Mouse (Mus musculus) liver, postnatal 0 days (tissue): ENCODE data around the gene Lmo4.

ENCODE experiments used
- CTCF ChIP-seq: sonication (generic); IDR thresholded peaks from 2 replicates; pipeline ENCODE4 v1.5.1; 2016; ENCODE audit warnings: antibody characterized with exemption, low read depth
- EP300 ChIP-seq: IDR thresholded peaks from 2 replicates; pipeline ENCODE4 v1.6.1; 2016; ENCODE audit warnings: antibody characterized with exemption, low read depth, mild to moderate bottlenecking

GRCm38 (mm10) chr3:144231931-144232330, 26.9 kb upstream of the Lmo4 start:
- TF ChIP-seq EP300 (no peak), CTCF (no peak)
